Mouse (Mus musculus): Measurements from ENCODE around the gene Zfp185.

DNA sequence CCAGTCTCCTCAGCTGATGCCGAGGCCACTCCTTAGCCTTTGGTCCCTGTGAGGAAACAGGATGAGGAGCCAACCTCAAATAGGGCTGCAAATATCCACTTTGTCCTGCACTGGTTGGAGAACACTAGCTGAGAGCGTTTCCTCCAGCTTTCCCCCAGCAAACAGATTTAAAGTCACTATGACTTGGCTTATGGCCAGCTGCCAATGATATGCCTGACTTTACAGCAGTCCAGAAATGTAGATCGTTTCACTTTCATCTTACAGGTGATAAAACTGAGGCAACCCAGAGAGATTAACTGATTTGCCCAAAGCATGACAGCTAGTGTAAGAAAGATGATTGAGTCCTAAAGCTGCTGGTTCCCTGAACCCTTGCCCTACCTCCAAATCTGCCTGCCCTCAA lies 8.4 kb downstream of the Zfp185 start:
- no peak for TF ChIP-seq CTCF (IDR thresholded peaks at IDR 0.05; ENCODE audit: low read depth)
- TF ChIP-seq EP300 (optimal IDR thresholded peaks at IDR 0.05), result no peak

Data from stomach, postnatal 0 days (tissue).